Mouse (Mus musculus): ENCODE measurements around the gene Ikzf1. TPM values are rescaled to one million over a fixed set of nuclear protein-coding genes. Genes with fewer than 3 reads are reported as not detected.

Ikzf1 gene
- total and polyA plus RNA-seq, 2 experiments from 2014 or later: 1.5 to 4.5 TPM

GRCm38 (mm10) chr11:11809404-11810175, 124.8 kb downstream of the Ikzf1 start:
- Histone ChIP-seq H3K9me3 (ENCODE audit: low read length) (no peaks in the 10 kb centered on the region), H3K4me2 (ENCODE audit: low read depth, low read length, poor library complexity, severe bottlenecking) (peak overlapping the region; percentile 73), H3K9ac (replicated peaks; ENCODE audit: low read length, poor library complexity, severe bottlenecking) (peak overlapping the region; percentile 79), H3K36me3 (ENCODE audit: insufficient read depth, low read length) (no peaks in the 10 kb centered on the region), H3K4me3 (ENCODE audit: low read depth, low read length) (peak overlapping the region; percentile 67), H3K27ac (ENCODE audit: low read depth, low read length) (peak overlapping the region; percentile 93), H3K27me3 (ENCODE audit: insufficient read depth, low read length) (no peaks in the 10 kb centered on the region), H3K4me1 (ENCODE audit: insufficient read depth, low read length) (no peaks in the 10 kb centered on the region)
- 5% methylated on average over 11 of the region's 11 CpGs for WGBS
- no peak for TF ChIP-seq CTCF (IDR thresholded peaks at IDR 0.05)
- ATAC-seq (ENCODE audit: low FRiP score): no peak; the same call in 1 of the 2 replicates
- DNase-seq (ENCODE audit: low spot score): no peak

DNA sequence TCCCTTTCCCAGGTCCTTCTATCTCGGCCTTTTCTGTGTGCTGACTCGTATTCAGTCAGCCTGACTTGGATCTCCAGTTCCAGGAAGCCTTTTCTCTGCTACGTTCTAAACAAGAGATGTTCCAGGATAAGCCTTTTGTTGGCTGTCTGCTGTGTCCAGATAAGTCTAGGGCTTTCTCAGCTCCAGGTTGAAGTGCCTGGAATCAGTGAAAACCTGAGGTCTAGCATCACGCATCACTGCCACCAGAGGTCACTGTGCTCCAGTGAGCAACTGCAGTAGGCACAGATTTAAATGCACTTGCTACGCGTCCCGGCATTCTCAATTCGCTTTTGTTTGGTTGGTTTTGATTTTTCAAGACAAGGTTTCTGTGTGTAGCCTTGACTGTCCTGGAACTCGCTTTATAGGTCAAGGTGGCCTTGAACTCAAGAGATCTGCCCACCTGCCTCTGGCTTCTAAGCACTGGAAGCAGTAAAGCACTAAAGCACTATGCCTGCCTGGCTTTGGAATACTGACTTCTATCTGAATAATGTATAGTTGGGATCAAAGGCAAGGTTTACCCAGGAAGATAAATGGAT, 127.2 kb downstream of the Ikzf1 start:
- Histone ChIP-seq H3K36me3 (ENCODE audit: insufficient read depth, low read length) (no peaks in the 10 kb centered on the region), H3K27me3 (ENCODE audit: insufficient read depth, low read length) (no peaks in the 10 kb centered on the region), H3K27ac (ENCODE audit: low read depth, low read length) (no peak overlapping the region), H3K9ac (replicated peaks; ENCODE audit: low read length, poor library complexity, severe bottlenecking) (no peak overlapping the region), H3K4me2 (ENCODE audit: low read depth, low read length, poor library complexity, severe bottlenecking) (peak overlapping the region; percentile 28; the same call in 1 of the 2 replicates), H3K4me3 (ENCODE audit: low read depth, low read length) (no peak overlapping the region), H3K4me1 (ENCODE audit: insufficient read depth, low read length) (no peaks in the 10 kb centered on the region), H3K9me3 (ENCODE audit: low read length) (no peaks in the 10 kb centered on the region)
- DNase-seq (ENCODE audit: low spot score) (peak; percentile 82), ATAC-seq (ENCODE audit: low FRiP score) (no peak)
- WGBS: 23% methylated on average over 9 of the region's 9 CpGs
- peak; percentile 98 for TF ChIP-seq CTCF (IDR thresholded peaks at IDR 0.05)

DNA sequence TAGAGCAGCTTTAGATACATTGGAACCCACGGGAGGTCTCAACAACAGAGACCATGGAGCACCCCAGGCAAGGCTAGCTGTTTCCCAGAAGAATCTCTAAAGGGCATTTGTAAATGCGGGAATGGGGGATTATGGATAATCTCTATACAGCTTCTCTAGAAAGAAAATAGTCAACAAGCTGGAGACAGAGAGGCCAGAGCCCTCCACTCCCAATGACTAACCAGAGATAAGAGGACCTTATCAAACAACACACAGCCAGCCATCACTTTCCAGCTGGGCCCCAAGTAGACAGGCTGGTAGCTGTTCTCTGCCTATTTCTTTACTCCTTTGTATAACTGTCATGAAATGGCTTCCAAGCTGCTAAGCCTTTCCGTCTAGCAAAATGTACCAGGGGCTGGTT, 130.9 kb downstream of the Ikzf1 start:
- no peak overlapping the region for H3K27ac ChIP-seq (ENCODE audit: low read depth, low read length)
- H3K36me3 ChIP-seq (ENCODE audit: insufficient read depth, low read length): no peaks in the 10 kb centered on the region
- ATAC-seq (ENCODE audit: low FRiP score): no peak
- 0 out of 2 replicates have a peak, but pooled peaks cover 2% of the 10 kb centered on the region for H3K4me1 ChIP-seq (ENCODE audit: insufficient read depth, low read length)
- no peak for DNase-seq (ENCODE audit: low spot score)
- no peaks in the 10 kb centered on the region for H3K27me3 ChIP-seq (ENCODE audit: insufficient read depth, low read length)
- no peaks in the 10 kb centered on the region for H3K9me3 ChIP-seq (ENCODE audit: low read length)
- H3K9ac ChIP-seq (replicated peaks; ENCODE audit: low read length, poor library complexity, severe bottlenecking): no peak overlapping the region
- no peak for TF ChIP-seq CTCF (IDR thresholded peaks at IDR 0.05)
- no peak overlapping the region for H3K4me2 ChIP-seq (ENCODE audit: low read depth, low read length, poor library complexity, severe bottlenecking)
- WGBS: 51% methylated on average over 3 of the region's 3 CpGs
- no peak overlapping the region for H3K4me3 ChIP-seq (ENCODE audit: low read depth, low read length)

GRCm38 (mm10) chr11:11818797-11819196, 134.0 kb downstream of the Ikzf1 start:
- ATAC-seq (ENCODE audit: low FRiP score) (no peak), DNase-seq (ENCODE audit: low spot score) (no peak)
- whole genome bisulfite sequencing: 93% methylated on average over 6 of the region's 6 CpGs
- Histone ChIP-seq H3K36me3 (ENCODE audit: insufficient read depth, low read length) (no peaks in the 10 kb centered on the region), H3K4me2 (ENCODE audit: low read depth, low read length, poor library complexity, severe bottlenecking) (no peak overlapping the region), H3K4me3 (ENCODE audit: low read depth, low read length) (no peak overlapping the region), H3K9me3 (ENCODE audit: low read length) (no peaks in the 10 kb centered on the region), H3K27ac (ENCODE audit: low read depth, low read length) (no peak overlapping the region), H3K27me3 (ENCODE audit: insufficient read depth, low read length) (no peaks in the 10 kb centered on the region), H3K9ac (replicated peaks; ENCODE audit: low read length, poor library complexity, severe bottlenecking) (no peak overlapping the region), H3K4me1 (ENCODE audit: insufficient read depth, low read length) (0 out of 2 replicates have a peak, but pooled peaks cover 7% of the 10 kb centered on the region)
- TF ChIP-seq CTCF (IDR thresholded peaks at IDR 0.05): no peak

DNA sequence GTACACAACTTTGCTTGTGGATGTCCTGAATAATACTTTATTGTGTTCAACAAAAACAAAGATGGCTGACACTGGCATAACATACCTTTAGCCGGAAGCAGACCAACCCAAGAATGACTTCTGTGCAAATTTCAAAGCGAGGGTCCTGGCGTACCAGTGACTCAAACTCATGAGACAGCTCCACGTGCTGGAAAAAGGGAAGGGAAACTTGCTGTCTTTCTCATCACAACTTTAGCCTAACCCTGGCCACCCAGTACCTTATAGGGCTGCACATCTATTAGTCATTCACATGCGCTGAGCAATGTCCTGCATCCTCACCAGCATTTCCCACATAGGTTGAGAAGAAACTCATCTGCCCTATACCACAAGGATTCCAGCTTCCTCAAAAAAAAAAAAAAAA, 134.4 kb downstream of the Ikzf1 start:
- WGBS: 90% methylated on average over 5 of the region's 5 CpGs
- no peaks in the 10 kb centered on the region for H3K36me3 ChIP-seq (ENCODE audit: insufficient read depth, low read length)

DNA sequence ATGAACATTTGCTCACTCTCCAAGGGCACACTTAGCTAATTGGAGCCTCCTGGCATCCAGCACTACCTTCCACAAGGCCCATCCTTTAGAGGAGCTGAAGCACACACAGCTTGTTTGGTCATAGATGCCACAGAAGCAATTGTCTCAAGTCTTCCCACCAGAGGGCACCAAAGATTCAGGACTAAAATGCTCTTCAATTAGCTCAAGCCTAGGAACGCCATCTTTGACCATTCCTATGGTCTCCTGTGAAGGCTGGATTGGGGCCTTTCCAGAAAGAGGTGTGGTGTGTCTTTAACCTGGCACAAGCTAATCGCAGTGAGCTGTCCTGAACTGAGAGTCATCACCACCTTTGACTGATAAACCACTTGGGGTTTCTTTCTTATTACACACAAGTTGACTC, 135.4 kb downstream of the Ikzf1 start:
- WGBS: 0% methylated on average over 2 of the region's 2 CpGs
- peak; percentile 68 for ATAC-seq (ENCODE audit: low FRiP score)
- peak; percentile 96 for TF ChIP-seq CTCF (IDR thresholded peaks at IDR 0.05)
- no peaks in the 10 kb centered on the region for H3K9me3 ChIP-seq (ENCODE audit: low read length)
- H3K4me3 ChIP-seq (ENCODE audit: low read depth, low read length): no peak overlapping the region
- H3K4me2 ChIP-seq (ENCODE audit: low read depth, low read length, poor library complexity, severe bottlenecking): no peak overlapping the region
- H3K9ac ChIP-seq (replicated peaks; ENCODE audit: low read length, poor library complexity, severe bottlenecking): no peak overlapping the region
- peak; percentile 97 for DNase-seq (ENCODE audit: low spot score)
- H3K27ac ChIP-seq (ENCODE audit: low read depth, low read length): no peak overlapping the region
- no peaks in the 10 kb centered on the region for H3K27me3 ChIP-seq (ENCODE audit: insufficient read depth, low read length)
- H3K4me1 ChIP-seq (ENCODE audit: insufficient read depth, low read length): 0 out of 2 replicates have a peak, but pooled peaks cover 7% of the 10 kb centered on the region
- no peaks in the 10 kb centered on the region for H3K36me3 ChIP-seq (ENCODE audit: insufficient read depth, low read length)

More for the DNA sequence above, 134.4 kb downstream of the Ikzf1 start:
- DNase-seq (ENCODE audit: low spot score) (no peak), ATAC-seq (ENCODE audit: low FRiP score) (no peak)
- no peak overlapping the region for H3K9ac ChIP-seq (replicated peaks; ENCODE audit: low read length, poor library complexity, severe bottlenecking)
- H3K27me3 ChIP-seq (ENCODE audit: insufficient read depth, low read length): no peaks in the 10 kb centered on the region
- no peak overlapping the region for H3K27ac ChIP-seq (ENCODE audit: low read depth, low read length)
- no peak overlapping the region for H3K4me3 ChIP-seq (ENCODE audit: low read depth, low read length)
- no peak for TF ChIP-seq CTCF (IDR thresholded peaks at IDR 0.05)
- H3K9me3 ChIP-seq (ENCODE audit: low read length): no peaks in the 10 kb centered on the region
- H3K4me2 ChIP-seq (ENCODE audit: low read depth, low read length, poor library complexity, severe bottlenecking): no peak overlapping the region
- 0 out of 2 replicates have a peak, but pooled peaks cover 7% of the 10 kb centered on the region for H3K4me1 ChIP-seq (ENCODE audit: insufficient read depth, low read length)
